Mouse (Mus musculus) lung, postnatal 4 days (tissue): ENCODE results near the gene Cog7.

Experiments
- DNase-seq, 2 experiments: peaks; one replicate each; pipeline ENCODE4 v3.0.0; 2021

The Cog7 gene

DNA sequence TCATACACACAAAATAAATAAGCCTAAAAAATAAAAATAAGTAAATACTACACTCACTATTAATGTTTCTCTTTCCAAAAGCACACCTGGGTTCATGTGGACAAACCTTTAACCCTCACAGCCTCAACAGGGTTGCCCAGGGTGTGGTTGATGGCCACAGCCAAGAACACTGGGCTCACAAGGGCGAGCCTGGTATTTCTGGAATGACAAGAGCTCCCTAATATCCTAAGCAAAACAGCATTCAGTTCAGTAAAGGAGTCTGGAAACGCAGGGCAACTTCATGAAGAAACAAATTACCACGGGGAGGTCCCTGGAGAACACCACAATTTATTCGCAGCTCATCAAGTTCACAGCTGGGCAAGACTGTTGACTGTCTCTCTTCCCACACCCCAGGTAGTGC is 34.0 kb downstream of the Cog7 start:
- peak; percentile 38 to 75 for DNase-seq

DNA sequence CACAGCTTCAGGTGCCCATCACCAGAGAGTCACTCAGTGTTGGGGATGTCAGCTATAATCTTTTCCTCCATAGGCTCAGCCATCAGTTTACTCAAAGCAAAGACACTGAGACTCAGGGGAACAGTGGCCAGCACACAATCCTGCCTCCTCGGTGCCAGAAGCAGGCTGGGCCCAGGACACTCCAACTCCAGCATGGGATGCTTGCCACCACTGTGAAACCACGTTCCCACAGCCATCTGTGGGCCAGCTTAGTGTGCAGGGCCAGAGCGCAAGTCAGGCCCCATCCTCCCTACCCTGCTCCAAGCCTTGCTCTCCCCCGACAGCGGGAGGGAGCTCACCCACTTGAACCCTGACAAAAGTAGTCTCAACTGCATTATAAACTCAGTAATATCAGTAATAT is 35.3 kb downstream of the Cog7 start:
- DNase-seq: no peak

DNA sequence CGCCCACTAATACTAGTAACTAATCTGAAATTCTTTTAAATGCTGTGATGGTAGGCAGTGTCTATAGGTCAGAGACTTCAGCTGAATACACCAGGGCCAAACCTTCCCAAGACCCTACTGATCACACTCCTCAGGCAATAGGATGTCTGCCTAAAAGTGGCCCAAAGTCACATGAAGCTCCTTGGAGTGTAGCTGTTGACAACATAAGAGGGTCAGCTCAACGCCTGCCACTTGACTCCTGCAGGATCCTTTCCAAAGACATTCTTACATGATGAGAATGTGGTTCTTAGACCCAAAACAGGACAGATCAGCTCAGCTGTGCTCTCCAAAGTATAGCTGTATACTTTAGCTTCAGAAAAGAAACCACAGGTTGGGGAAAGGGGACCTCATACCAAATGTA is 39.1 kb downstream of the Cog7 start:
- no peak for DNase-seq

DNA sequence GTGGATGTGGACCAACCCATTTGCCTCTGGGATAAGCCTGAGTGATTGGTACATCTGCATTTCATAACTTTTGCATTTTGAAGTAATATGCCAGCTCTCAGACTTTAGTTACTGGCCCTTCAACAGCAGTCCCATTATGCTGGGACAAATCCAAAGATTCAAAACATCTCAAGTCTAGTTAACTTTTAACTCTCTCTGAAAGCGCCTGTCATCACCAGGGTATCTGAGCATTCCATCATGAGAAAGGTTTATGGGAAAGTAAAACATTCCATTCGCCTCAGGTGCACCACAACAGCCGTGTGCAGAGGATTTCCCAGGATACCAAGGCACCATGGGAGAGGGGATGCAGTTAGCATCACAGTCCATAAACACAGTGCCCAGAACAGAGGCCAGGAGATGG is 39.9 kb downstream of the Cog7 start:
- no peak for DNase-seq

DNA sequence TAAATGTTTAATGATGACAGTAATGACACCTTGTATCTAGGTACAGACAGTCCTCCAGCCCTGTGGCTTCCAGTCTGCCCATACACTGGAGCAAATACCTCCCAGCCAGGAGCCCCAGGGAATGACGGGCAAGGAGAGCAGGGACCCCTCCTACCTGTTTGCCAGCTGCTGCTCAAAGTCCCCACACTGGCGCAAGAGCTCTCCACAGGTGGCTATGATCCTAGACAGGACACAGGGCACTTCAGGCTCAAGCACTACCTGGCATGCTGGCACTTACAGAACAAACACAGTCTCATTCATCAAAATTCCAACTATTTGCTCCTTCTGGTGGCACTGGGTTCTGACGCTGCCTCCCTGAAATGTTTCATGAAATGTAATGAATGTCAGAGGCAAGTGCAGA is 40.5 kb downstream of the Cog7 start:
- peak; percentile 65 to 88 for DNase-seq

DNA sequence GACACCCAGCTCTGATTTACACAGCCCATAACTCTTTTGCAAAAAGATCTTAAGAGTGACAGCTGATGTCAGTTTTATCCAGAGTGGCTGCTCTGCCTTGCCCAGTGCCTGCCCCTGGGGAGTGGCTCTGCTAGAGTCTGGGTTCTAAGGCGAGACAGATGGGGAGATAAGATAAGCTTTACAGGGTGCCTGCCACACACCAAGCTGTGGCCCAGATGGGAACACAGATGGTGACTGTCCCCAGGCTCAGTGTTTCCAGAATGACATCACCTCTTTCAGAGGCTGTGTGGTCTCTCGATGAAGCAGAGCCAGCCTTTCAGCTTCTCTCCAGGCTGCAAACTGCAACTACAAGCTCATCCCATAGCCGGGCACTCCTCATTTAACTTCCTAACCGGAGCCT is 41.8 kb downstream of the Cog7 start:
- DNase-seq: peak in 1 of 2 experiments; percentile 58

DNA sequence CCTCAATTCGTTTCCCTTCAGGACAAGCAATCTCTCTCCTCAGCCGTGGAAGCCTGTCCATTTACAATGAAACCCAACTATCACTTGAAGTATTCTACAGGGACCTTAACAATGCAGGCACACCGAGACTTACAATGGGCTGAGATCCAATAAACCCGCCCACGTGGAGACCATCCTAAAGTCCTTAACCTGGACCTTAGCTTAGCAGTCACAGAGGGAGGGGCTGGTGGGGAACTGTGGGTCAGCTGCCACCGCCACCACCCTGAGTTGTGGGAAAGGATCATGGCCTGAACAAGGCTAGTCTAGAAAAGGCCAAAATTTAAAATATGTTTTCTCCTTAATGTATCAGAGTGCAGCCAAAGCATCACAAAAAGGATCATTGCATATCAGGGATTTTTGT is 42.3 kb downstream of the Cog7 start:
- no peak for DNase-seq

DNA sequence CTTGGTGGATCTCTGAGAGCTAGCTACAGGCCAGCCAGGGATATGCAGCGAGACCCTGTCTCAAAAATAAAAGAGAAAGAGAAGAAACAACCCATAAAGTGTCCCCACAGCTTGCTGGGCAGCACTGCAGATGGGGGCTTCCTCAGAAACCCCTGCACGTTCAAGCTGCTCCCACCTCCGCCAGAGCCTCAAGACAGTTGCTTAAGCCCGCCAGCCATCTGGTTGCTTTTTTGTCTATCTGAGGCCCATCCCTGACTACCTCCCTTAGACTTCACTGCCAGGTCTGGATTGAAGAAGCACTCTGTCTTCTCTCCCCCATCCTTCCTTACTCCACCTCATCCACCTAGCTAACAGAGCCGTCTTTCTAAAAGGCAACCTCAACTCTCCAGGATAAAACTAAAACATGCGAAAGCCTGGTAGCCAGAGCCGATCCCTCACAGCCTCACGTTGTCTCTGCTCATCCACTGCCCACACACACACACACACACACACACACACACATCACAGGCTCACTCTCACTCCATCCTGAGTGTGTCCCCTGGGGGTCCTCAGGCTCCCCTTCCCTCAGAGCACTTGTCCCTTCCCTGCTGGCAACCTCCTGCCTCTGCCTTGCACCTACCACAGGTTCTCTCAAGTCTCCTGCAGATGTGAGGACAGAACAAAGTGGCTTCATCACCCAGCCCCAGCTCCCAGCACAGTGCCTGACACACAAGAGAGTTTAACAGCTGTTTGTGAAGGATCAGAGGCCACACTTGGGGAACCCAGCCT is 43.2 kb downstream of the Cog7 start:
- DNase-seq: no peak

DNA sequence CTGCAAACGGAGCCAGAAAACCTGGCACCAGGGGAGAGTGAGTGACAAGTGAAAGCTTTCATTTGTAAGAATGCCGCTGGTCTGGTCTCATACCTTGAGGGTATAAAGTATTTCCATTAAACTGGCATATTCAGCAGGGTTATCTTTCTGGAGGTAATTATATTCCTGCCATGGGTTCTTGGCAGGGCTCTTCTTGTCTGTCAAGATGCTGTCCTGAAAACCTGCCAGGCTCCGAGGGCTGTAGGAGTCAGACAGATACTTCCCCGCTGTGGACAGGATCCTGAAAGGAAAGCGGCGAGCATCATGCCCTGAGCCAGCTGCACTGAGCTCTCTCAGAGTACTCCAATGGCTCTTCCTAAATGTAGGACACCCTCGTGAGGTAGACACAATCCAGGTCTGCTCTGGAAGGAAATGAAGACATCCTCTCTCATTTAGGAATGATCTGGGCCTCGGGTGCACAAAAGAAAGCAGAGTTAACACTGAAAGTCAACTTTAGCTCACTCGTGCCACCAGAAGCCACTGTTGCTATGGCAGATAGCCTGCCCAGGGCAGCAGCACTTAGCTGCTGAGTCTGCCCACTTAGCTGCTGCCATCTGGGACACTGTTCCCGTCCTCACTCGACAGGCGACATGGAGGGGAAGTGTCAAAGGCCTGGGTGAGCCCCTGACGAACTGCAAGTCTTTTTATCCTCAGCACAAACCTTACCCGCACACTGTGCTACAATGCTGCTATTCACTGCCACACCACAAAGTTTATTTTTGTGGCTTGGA is 44.5 kb downstream of the Cog7 start:
- DNase-seq: no peak

DNA sequence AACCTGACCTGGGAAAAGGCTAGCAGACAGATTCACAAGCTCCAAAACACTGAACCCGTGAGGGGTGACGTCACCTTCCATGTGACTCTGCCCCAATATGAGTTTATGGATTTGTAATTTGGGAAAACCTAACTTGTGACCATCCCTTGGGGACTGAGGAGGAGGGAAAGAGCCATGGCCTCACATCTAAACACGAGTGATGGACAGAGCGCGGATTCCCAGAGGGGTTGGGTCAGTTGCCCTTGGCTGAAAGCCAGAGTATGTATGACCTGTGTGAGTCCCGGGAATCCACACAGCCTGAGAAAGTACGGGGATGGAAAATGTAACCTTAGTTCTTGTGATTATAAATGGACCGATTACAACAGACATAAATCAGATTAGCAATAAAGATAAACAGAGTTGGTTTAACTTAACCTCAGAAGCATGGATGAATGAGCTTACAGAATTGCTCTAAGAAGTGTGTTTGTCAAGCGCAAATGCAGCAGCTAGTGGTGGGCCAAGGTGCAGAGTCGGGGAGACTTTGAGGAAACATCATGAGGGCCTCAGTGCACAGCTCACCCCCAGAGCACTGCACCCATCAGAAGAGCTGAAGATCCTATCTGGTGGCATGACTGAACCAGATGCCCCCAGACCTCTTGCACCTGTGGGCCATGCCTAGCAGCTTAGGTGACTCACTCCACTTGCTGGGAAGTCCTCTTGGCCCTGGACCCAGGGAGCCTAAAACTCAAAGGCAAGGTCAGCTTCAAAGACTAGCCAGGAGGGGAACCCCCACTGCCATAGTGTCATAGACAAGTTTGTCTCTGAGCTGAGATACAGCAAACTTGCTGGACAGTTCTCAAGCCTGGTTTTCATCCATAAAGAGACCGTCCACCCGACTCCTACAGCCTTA is 45.4 kb downstream of the Cog7 start:
- DNase-seq: no peak

DNA sequence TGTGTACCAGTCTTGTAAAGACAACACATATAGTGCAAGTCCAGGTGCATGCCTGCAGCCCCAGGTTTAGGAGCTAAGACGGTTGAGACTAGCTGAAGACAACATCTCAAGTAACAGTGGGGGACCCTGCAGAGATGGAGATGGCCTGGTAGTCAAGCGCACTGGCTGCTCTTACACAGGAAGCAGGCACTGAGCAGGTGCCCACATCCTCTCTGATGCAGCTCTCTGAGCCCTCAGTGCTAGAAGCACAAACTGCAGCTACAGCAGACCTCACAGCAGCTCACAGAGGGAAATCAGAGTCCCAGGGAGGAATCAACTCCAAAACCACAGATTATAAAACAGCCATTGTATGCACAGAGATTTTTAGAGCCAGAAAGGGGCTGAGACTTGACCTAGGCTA is 47.2 kb downstream of the Cog7 start:
- no peak for DNase-seq

DNA sequence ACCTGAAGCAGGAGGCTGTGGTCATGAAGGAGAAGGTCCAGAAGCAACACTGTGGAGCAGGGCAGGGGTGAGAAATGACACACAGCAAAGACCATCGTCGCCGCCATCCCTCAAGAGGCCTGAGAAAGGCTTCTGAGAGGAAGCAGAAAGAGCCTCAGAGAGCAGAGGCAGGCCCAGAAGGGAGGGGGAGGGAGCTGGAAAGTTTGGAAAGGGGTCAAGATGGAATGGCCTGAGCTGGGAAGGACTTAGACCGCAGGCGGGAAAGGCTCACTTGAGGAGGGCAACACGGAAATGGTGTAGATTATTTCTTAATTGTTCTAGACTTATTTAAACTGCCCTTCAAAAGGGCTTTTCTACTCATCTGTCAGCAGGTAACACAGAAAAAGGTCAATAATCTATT is 47.8 kb downstream of the Cog7 start:
- DNase-seq: peak; percentile 47 to 56

DNA sequence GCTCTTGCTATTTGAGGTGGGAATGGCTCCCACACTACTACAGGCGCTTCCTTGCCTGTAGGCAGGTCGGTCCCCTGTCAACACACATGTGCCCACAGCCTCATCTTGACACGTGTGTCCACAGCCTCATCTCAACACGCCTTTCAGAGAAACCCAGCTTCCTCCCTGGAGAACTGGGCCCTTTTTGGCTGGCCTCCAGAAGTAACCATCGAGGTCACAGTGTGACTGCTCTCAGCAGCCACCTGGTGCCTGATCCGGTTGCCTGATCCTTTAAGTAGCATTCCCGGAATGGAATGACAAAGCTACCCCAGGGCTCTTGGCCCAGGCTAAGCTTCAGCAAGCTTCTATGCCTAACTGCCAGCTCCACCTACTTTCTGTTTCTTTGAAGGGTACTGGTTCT is 50.3 kb downstream of the Cog7 start:
- DNase-seq: peak in 1 of 2 experiments; percentile 41

DNA sequence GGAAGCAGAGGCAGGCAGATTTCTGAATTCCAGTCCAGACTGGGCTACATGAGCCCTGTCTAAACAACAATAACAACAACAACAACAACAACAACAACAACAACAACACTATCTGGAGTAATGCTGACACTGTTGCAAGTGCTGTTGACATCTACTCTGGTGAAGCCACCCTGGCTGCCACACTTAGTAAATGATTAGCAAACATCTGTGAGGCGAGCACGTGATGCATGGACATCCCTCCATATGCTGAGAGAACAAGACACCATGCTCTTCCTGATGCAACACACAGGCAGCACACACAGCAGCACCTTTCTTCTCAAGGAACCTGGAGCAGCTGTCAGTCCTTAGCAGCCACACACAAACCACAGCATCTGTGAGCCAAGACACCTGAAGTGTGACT is 53.6 kb downstream of the Cog7 start:
- DNase-seq: no peak

DNA sequence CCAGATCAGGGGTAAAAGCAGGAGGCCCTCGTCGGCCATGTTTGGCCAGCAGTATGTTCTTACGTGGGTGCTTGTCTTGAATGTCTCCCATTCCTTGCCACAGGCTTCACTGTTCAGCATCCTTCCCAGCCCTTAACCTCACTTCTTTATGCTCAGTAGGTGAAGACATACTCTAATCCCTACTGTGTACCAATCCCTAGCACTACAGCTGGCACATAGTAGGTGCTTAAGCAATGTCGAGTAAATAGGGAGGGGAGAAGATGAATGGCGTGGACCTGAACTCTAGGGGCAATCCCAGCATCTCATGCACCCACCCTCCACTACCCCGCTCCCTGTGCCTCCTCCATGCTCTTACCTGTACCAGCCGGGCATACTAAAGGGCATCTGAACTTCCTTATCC is 57.1 kb downstream of the Cog7 start:
- no peak for DNase-seq

DNA sequence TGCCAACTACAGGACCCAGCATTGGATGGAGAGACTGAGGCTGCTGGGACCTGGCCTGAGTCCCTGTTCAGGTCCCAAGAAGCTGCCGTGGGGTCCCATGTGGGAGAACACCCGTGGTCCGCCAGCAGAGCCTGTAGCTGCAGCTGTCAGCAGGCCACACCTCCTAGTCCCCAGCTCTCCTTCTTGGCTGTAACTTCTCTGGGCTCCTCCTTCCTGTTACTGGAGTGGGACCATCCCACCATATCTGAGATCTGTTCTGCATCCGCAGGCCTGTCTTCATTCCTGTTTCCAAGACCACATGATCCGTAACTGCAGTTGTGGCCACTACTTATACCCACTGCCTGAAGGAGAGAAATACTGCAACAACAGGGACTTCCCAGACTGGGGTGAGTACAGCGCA is 67.6 kb downstream of the Cog7 start:
- DNase-seq: no peak

DNA sequence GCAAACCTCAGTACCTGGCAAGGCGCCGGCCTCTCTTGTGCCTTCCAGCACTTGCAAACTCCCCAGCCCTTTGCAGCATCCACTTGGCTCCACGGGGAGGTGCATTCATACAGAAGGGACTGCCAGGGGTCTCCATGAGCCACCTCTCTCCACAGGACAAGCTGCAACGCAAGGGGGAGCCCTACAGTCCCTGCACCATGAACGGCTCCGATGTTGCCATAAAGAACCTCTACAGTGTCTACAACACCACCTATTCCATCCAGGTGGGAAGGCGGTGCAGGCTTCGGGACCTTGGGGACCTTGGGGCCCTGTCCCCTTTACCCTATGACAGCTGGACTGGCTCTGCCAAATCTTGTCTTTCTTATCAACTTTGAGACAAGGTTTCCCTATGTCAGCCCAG is 69.3 kb downstream of the Cog7 start:
- no peak for DNase-seq

DNA sequence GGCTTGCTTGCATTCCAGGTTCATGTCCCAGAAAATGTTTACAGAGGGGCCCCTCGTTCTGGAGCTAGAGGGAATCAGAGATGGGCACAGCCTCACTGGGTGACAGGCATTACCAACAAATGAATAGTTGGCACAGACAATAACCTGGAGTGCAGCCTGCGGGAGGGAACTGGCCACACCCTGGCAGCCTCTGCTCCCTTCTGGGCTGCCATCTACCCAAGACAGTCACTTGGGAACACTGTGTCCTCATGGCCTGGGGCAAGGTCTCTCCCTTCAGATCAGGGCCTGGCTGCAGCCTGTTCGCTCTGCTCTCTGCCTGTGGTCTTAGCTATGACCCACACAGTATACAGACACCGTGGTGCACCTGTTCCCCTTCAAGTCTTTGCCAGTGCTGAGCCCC is 74.6 kb downstream of the Cog7 start:
- DNase-seq: peak in 1 of 2 experiments; percentile 35

DNA sequence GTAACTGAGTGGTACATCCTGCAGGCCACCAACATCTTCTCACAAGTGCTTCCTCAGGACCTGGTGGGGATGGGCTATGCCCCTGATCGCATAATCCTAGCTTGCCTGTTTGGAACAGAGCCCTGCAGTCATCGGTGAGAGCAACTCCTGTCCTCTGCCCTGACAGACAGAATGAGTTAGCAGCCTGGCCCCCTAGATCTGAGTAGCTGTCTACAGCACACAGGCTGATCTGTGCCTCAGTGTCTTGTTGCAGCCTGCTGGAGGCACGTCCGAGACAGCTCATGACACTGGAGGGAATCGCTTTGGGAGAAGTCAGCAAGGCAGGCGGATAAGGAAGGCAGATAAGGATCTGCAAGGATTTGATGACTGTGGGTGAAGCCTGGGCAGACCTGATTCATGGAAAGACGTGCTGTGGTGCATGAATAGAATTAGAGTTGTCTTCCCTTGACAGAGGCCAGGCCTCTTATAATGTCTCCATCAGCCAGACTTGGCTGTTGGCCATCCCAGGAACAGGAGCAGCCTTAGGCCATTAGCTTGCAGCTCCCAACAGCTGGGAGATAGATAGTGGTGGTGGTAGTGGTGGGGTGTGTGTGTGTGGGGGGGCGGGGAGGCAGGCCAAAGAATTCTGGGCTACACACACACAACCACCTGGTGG is 78.6 kb downstream of the Cog7 start:
- no peak for DNase-seq

DNA sequence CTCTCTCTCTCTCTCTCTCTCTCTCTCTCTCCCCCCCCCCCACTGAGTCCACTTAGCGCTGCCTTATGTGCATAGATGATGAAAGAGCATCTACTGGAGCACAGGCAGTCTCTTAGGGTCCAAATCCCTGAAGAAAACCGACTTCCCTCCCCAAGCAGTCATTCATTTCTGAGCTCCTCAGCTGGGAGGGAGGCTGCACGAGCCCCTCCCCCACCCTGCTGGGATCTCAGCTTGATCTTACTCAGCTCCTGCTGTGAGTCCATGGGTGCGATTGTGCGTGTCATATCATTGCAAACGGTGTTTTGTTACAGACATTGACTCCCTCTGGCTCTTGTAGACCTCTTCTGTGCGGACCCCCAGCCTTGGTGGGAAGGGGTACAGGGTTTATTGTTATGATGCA is 81.6 kb downstream of the Cog7 start:
- no peak for DNase-seq

DNA sequence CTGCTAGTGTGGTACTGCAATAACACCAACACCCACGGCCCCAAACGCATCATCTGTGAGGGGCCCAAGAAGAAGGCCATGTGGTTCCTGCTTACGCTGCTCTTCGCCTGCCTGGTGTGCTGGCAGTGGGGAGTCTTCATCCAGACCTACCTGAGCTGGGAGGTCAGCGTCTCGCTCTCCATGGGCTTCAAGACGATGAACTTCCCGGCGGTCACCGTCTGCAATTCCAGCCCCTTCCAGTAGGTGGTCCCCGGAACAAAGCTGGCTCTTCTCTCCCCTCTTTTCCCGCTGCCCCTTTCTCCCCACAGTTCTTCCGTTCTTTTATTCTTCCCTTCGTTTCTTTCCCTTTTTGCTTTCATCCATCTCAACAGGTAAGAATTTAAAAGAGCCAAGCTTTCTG is 82.2 kb downstream of the Cog7 start:
- peak; percentile 38 to 50 for DNase-seq

DNA sequence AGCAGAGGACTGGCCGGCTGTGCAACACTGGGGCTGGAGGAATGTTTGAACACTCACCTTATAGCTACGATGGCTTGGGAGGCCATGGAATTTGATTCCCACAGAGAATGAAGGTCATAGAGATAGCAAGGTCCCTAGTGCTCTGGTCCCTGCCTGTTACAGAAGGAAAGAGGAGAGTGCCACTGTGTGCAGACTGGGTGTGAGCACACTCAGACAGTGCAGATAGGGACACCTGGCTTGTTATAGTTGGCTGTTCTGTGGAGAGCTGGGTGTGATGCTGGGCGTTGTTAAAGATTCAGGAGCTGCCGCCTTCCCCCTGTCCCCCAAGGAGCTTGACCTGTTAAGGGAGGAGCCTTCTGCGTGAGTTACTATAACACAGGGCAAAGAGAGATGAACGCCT is 84.8 kb downstream of the Cog7 start:
- DNase-seq: peak in 1 of 2 experiments; percentile 35
